Mouse (Mus musculus): ENCODE measurements around the gene Proser1.

Gene Proser1

GRCm38 (mm10) chr3:53463046-53463764 lies at the start of gene Proser1, which contains the start of gene Nhlrc3:
TSS of gene Proser1 (plus strand) at chr3:53463666.
TSS of gene Nhlrc3 (minus strand) at chr3:53463332.
- DNase-seq (ENCODE audit: low spot score), result peak; percentile 97

GRCm38 (mm10) chr3:53413959-53414358 lies 49.5 kb upstream of the Proser1 start:
- no peak for DNase-seq (ENCODE audit: low spot score)

DNA sequence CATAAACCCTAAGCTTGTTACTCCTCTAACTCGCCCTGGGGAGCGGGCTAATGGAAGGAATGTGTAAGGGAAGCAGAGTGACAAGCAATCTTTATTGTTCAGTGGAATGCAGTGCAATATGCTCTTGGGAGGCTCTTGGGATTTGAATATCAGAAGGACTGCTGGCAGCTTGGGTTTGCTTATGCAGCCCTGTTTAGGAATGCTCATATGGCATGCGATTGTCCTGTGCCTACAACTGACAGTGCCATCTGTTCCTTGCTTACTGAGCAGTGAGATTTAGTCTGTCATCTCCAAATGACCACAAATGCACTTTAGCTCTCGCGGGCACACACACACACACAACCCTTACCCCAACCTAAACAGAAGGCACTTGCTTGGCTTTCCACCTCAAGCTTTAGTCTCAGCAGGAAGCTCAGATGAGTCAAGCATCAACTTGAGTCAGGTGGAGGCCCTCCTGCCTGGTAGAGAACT lies 47.4 kb upstream of the Proser1 start:
- peak; percentile 42 for DNase-seq (ENCODE audit: low spot score)

- DNase-seq (ENCODE audit: low spot score), result no peak
These were observed 45.8 kb upstream of the Proser1 start for GRCm38 (mm10) chr3:53417701-53418100.

DNA sequence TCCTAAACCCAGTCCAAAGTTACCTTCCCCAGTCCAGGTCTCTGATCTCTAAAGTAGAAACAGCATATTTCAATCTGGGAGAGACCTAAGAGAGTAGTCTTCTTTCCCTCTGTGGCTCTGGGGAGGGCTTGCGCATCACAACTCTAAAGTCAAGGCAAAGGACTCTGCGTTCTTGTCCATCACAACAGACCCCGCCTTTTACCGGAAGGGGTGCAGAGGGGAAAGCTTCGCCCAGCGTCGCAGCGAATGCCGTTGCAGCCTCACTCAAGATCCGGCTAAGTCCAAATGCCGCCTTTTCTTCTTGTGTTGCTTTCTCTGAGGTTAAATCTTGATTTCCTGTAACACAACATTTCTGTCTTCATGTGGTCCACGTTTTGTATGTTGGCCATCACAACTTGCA lies 41.8 kb upstream of the Proser1 start:
- DNase-seq (ENCODE audit: low spot score), result no peak

GRCm38 (mm10) chr3:53422691-53423090 lies 40.8 kb upstream of the Proser1 start:
- no peak for DNase-seq (ENCODE audit: low spot score)

- DNase-seq (ENCODE audit: low spot score), result no peak
These were observed 39.9 kb upstream of the Proser1 start for GRCm38 (mm10) chr3:53423576-53423975.

- DNase-seq (ENCODE audit: low spot score), result no peak
These were observed 28.9 kb upstream of the Proser1 start for GRCm38 (mm10) chr3:53434610-53435009.

DNA sequence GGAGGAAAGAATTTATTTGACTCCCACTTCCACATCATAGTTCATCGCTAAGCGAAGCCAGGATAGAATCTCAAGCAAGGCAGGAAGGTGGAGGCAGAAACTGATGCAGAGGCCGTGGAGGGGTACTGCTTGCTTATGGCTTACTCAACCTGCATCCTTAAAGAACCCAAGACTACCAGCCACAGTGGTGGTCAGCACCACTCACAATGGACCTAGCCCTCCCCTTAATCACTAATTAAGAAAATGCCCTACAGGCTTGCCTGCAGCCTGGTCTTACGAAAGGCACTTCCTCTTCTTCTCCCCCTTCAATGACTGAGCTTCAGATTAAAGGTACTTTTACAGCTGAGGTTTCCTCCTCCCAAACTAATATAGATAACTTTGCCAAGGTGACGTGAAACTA lies 26.9 kb upstream of the Proser1 start:
- no peak for DNase-seq (ENCODE audit: low spot score)

GRCm38 (mm10) chr3:53445540-53445939 lies 17.9 kb upstream of the Proser1 start:
- no peak for DNase-seq (ENCODE audit: low spot score)

DNA sequence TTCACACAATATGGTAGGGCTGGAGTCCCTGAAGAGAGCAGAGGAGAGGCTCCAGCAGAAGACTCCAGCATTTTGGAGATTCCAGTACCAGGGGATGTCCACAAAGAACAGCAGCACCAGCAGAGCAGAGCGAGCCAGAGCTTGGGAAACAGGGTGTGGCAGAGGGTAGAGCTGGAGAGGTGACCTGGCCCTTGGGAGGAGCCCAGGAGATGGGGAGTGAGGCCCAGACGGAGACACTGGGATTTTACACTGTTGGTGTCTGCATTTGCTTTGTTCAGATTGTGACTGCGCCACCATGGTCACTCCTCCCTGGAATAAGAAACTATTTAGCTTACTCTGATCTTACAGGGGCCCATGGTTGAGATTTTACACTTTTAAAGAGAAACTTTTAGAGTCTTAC lies 16.7 kb upstream of the Proser1 start:
- DNase-seq (ENCODE audit: low spot score), result no peak

DNA sequence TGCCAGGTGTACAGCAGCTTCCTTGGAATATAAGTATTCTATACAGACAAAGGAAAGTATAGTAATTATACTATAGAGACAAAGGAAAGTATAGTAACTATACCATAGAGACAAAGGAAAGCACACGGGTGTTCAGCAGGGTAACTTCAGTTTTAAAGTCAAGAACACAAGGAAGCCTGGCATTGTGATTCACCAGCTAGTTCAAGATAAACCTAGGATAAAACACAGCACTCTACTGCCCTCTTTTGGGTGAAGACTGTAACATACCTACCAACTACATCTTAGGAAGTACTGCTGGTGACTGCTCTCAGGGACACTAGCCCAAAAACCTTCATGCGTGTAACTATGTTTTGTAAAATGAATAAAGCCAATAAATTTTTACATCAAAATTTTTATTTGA lies 15.3 kb upstream of the Proser1 start:
- peak; percentile 73 for DNase-seq (ENCODE audit: low spot score)

DNA sequence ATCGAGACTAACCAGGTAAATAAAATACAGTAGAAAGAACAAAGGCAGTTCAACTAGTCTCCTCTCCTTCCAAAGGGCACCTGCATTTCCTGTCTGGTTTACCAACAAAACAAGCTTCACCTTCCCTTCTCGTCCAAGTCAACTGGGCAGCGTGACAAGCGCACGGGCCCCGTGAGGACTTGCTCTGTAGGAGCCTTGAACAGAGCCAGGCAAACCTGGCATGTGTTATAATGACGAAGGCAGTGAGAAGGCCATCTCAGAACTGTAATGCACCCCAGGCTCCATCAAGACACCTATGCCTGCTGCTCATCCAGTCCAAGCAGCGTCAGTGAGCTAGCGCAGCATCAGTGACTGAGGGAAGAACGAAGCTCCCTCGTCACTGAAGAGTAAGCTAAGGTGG lies 12.8 kb upstream of the Proser1 start:
- no peak for DNase-seq (ENCODE audit: low spot score)

GRCm38 (mm10) chr3:53452351-53452750 lies 11.1 kb upstream of the Proser1 start:
- no peak for DNase-seq (ENCODE audit: low spot score)

GRCm38 (mm10) chr3:53453346-53453745 lies 10.1 kb upstream of the Proser1 start:
- no peak for DNase-seq (ENCODE audit: low spot score)

GRCm38 (mm10) chr3:53454005-53454404 lies 9.5 kb upstream of the Proser1 start:
- no peak for DNase-seq (ENCODE audit: low spot score)

DNA sequence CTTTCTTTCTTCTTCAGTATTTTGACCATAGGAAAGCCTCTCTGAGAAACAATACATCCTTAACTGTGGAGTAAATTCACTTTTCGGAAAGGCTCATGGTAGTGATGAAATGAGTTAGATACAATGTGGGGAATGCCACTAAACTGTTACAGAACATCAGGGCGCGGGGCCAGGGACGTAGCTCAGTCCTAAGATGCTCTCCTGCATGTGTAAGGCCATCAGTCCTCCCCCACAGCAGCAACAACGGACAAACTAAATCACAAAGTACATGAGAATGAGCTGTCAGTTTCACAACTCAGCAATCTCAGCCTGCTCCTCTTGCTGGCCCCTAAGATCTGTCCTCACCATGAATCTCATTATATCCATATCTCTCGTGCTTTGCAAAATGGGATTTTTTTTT lies 8.9 kb upstream of the Proser1 start:
- DNase-seq (ENCODE audit: low spot score), result no peak

DNA sequence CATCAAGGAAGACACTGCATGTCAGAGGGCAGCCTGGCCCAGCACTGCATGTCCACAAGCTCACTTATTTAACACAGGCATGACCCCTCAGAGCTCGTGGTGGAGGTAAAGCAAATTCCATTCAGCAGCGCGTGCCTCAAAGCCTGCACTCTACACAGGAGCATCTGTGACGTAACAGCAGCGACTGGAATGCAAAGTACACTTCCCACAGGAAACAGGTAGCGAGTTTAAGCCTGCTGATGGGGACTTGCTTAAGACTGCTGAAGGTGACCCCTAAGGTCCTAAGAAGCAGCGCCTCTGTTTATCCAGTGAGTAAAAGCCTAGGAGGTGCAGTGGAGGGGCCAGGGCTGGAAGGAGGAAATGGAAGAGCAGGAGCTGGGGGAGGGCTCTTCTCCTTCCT lies 8.5 kb upstream of the Proser1 start:
- no peak for DNase-seq (ENCODE audit: low spot score)

DNA sequence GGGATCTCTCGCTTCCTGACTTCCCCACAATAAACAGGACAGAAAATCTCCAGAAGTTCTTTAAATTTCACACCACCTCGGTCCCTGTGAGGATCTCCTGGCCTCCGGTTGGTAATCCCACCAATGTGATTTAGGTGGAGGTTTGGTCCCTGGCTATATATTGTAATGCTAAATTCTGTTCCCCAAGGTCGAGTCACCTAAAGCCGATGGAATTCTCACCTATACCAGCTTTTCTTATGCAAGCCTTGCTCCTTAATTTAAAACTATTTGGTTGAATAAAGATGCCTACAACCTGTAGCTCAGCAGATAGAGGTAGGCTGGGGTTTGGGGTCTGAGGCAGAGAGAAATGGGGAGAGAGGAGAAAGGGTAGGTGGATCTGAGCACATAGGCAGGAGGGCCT lies 5.7 kb upstream of the Proser1 start:
- no peak for DNase-seq (ENCODE audit: low spot score)

- DNase-seq (ENCODE audit: low spot score), result peak; percentile 32
These were observed 3.4 kb upstream of the Proser1 start for GRCm38 (mm10) chr3:53460106-53460505.

GRCm38 (mm10) chr3:53462701-53463045 lies 793 bp upstream of the Proser1 start:
- DNase-seq (ENCODE audit: low spot score), result peak; percentile 18

DNA sequence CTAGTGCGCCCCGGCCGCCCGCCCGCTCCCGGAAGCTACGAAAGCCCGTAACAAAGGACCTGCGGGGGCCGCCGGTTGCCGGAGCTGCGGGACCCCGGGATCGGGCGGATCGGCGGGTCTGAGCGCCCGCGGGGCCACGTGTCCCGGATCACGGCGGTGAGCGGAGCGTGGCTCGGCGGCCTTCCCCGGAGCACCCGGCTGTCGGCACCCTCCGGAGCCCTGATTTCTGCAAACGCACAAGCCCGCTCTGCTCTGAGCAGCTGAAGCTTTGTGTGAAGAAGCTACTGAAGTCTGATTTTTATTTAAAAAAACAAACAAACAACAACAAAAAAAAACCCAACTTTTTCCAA lies 274 bp downstream of the Proser1 start:
- DNase-seq (ENCODE audit: low spot score), result no peak

GRCm38 (mm10) chr3:53464146-53464698 lies 756 bp downstream of the Proser1 start:
- no peak for DNase-seq (ENCODE audit: low spot score)

DNA sequence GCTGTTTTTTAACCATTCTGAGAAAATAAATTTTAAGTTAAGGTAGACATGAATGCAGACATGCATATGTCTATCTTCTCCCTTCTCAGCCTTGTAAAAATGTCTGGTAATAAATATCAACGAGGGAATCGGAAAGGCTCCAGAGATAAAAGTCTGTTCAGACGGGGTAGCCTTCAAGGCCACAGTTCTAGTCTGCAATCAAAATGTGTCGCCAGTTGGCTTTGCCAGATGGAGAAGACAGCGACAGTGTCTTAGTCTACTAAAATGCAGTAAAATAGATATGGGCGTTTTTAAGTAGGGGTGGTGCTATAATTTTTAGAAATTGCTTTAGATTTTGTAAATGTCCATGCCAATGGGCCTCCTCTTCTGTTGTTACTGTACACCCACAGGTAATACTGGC lies 1.9 kb downstream of the Proser1 start:
- DNase-seq (ENCODE audit: low spot score), result no peak

All from layer of hippocampus, adult 11-12 months (tissue).